Comparison of ENCODE assay signal across 27 mouse cellular contexts in genomic region chr17:30897075-30897474, GRCm38 (mm10). TPM values are rescaled to one million over a fixed set of nuclear protein-coding genes. Genes with fewer than 3 reads are reported as not detected.
"Had no signal": no experiment of that assay in that cellular context is flagged by ENCODE, and none has a peak within 500 bp of the region (broad histone marks: within the 10 kb centered on the region; RNA-seq: fewer than 3 reads in every experiment).

No protein-coding gene starts in this region.

- H3K9ac ChIP-seq: kidney, embryonic 15.5 days; limb, embryonic 13.5 days; liver, embryonic 14.5 days; liver, postnatal 0 days; lung, embryonic 14.5 days; midbrain, embryonic 13.5 days; neural tube, embryonic 13.5 days had no signal

- ATAC-seq: intestine, embryonic 16.5 days; liver, postnatal 0 days; lung, postnatal 0 days; midbrain, embryonic 13.5 days; midbrain, embryonic 16.5 days had no signal

- H3K27ac ChIP-seq: kidney, embryonic 15.5 days; limb, embryonic 10.5 days; limb, embryonic 13.5 days; liver, embryonic 14.5 days; macrophage; midbrain, embryonic 10.5 days; midbrain, embryonic 13.5 days; neural tube, embryonic 13.5 days; stomach, postnatal 0 days had no signal

- DNase-seq: kidney, adult 8-10 months; kidney, postnatal 10 days; kidney, postnatal 36 days; liver; liver, postnatal 0 days; lung, embryonic 14.5 days; right cerebral cortex, adult 18-20 months; right cerebral cortex, postnatal 14 days; right cerebral cortex, postnatal 4 days; thymus, postnatal 25 days had no signal

- H3K4me2 ChIP-seq: kidney, embryonic 15.5 days; limb, embryonic 13.5 days; lung, embryonic 14.5 days; midbrain, embryonic 13.5 days; neural tube, embryonic 13.5 days had no signal

- H3K9me3 ChIP-seq: kidney, embryonic 15.5 days; limb, embryonic 10.5 days; midbrain, embryonic 10.5 days; midbrain, embryonic 13.5 days; neural tube, embryonic 13.5 days had no signal

- H3K36me3 ChIP-seq: kidney, embryonic 15.5 days; limb, embryonic 10.5 days; limb, embryonic 13.5 days; midbrain, embryonic 10.5 days; midbrain, embryonic 13.5 days; neural tube, embryonic 13.5 days had no signal

- H3K4me3 ChIP-seq: kidney, embryonic 15.5 days; limb, embryonic 10.5 days; limb, embryonic 13.5 days; megakaryocyte, embryonic 14.5 days; midbrain, embryonic 10.5 days; midbrain, embryonic 13.5 days; myocyte; neural tube, embryonic 13.5 days had no signal

RNA-seq across cellular contexts. Expression of gene Glp1r, which starts 4.5 kb away (rescaled TPM):
- total RNA-seq: monocyte, adult 5-6 weeks; neutrophil, adult 5-6 weeks had no signal
- polyA plus RNA-seq: limb, embryonic 10.5 days; limb, embryonic 13.5 days; liver, postnatal 0 days; macrophage; midbrain, embryonic 10.5 days had no signal

RNA-seq across cellular contexts. Expression of gene Umodl1, which starts 57.4 kb away (rescaled TPM):
- total RNA-seq: monocyte, adult 5-6 weeks; neutrophil, adult 5-6 weeks had no signal
- polyA plus RNA-seq: intestine, embryonic 16.5 days; limb, embryonic 13.5 days; lung, embryonic 14.5 days; lung, postnatal 0 days; macrophage; myocyte; neural tube, embryonic 13.5 days; stomach, embryonic 14.5 days; stomach, postnatal 0 days had no signal
